Mouse (Mus musculus) stomach, postnatal 0 days (tissue): ENCODE measurements around the gene Bex6. TPM values are rescaled to one million over a fixed set of nuclear protein-coding genes. Genes with fewer than 3 reads are reported as not detected.

Experiments used
- ATAC-seq: fragments of 200-750 bp; cut with Nextera tagmentation; 2 replicates; pipeline ENCODE4 v1.8.0; 2017; ENCODE audit not compliant: low FRiP score, low TSS enrichment
- DNase-seq: peaks from one replicate; pipeline ENCODE4 v3.0.0-alpha.2; 2016; ENCODE audit warnings: low spot score
- H3K27ac ChIP-seq: fragments of 300-500 bp; sonication (generic); replicated peaks from 2 replicates; pipeline ENCODE4 v1.5.1; 2014; ENCODE audit warnings: mild to moderate bottlenecking, control low read depth
- H3K27me3 ChIP-seq: fragments of 300-500 bp; sonication (generic); 2 replicates; pipeline ENCODE4 v1.6.1; 2014; ENCODE audit warnings: low read length; ENCODE audit not compliant: control insufficient read depth, insufficient read depth
- H3K36me3 ChIP-seq: fragments of 300-500 bp; sonication (generic); 2 replicates; pipeline ENCODE4 v1.6.1; 2014; ENCODE audit warnings: low read length, mixed read lengths; ENCODE audit not compliant: control insufficient read depth, insufficient read depth
- H3K4me1 ChIP-seq: fragments of 300-500 bp; sonication (generic); replicated peaks from 2 replicates; pipeline ENCODE4 v1.6.1; 2014; ENCODE audit warnings: antibody characterized with exemption; ENCODE audit not compliant: control insufficient read depth, insufficient read depth
- H3K4me2 ChIP-seq: fragments of 300-500 bp; sonication (generic); replicated peaks from 2 replicates; pipeline ENCODE4 v1.6.1; 2014; ENCODE audit warnings: low read depth, mild to moderate bottlenecking, control low read depth, moderate library complexity
- H3K4me3 ChIP-seq: fragments of 300-500 bp; sonication (generic); 2 replicates; pipeline ENCODE4 v1.5.1; 2014; ENCODE audit warnings: low read depth, low read length, control low read depth
- H3K9ac ChIP-seq: fragments of 300-500 bp; sonication (generic); 2 replicates; pipeline ENCODE4 v1.6.1; 2014; ENCODE audit warnings: mild to moderate bottlenecking, low read length, control low read depth, mixed read lengths
- H3K9me3 ChIP-seq: fragments of 300-500 bp; sonication (generic); 2 replicates; pipeline ENCODE4 v1.6.1; 2016; ENCODE audit warnings: low read length; ENCODE audit not compliant: control insufficient read depth
- CTCF ChIP-seq: IDR thresholded peaks from 2 replicates; pipeline ENCODE4 v1.5.1; 2016; ENCODE audit warnings: antibody characterized with exemption, low read depth, mild to moderate bottlenecking, moderate library complexity
- EP300 ChIP-seq: optimal IDR thresholded peaks from 2 replicates; pipeline ENCODE3; 2016; ENCODE audit warnings: antibody characterized with exemption
- WGBS: fragments of 180-500 bp; shearing (Covaris S2); extraction: QIAGEN DNeasy Blood & Tissue Kit; methylation state at CpG from one replicate; pipeline ENCODE4 v1.1.7; 2014; 5-methylcytosine and 5-hydroxymethylcytosine counted together
- polyA plus RNA-seq: library from polyadenylated mRNA; unstranded; fragments of >200 nt; fragmentation: Nextera tagmentation; extraction: Ambion mirVana; gene quantifications from 2 replicates; pipeline ENCODE4 v1.2.1, GENCODE M21; 2015

The Bex6 gene
- polyA plus RNA-seq, 1 experiment from 2014 or later, result not detected

- H3K36me3 ChIP-seq, result no peaks in the 10 kb centered on the region
- no peaks in the 10 kb centered on the region for H3K27me3 ChIP-seq
- TF ChIP-seq CTCF, result no peak
- no peak for TF ChIP-seq EP300
- WGBS, result 2% methylated on average over 25 of the region's 25 CpGs
- H3K4me2 ChIP-seq, result peak within 1 kb of the TSS; percentile 52
- peak within 1 kb of the TSS; percentile 52; the same call in 1 of the 2 replicates for H3K9ac ChIP-seq
- 0 out of 2 replicates have a peak, but pooled peaks have one; percentile 35 for ATAC-seq
- peak; percentile 46 for DNase-seq
- H3K4me3 ChIP-seq, result peak within 1 kb of the TSS; percentile 34
- peak within 1 kb of the TSS; percentile 25; the same call in 1 of the 2 replicates for H3K27ac ChIP-seq
- H3K4me1 ChIP-seq, result 0 out of 2 replicates have a peak, but pooled peaks cover 4% of the 10 kb centered on the region
- H3K9me3 ChIP-seq, result no peaks in the 10 kb centered on the region
Observed at GRCm38 (mm10) chr16:32165281-32165821, 14.3 kb upstream of the Bex6 start, which contains the start of gene Nrros. Nrros (minus strand) TSS chr16:32165594.

DNA sequence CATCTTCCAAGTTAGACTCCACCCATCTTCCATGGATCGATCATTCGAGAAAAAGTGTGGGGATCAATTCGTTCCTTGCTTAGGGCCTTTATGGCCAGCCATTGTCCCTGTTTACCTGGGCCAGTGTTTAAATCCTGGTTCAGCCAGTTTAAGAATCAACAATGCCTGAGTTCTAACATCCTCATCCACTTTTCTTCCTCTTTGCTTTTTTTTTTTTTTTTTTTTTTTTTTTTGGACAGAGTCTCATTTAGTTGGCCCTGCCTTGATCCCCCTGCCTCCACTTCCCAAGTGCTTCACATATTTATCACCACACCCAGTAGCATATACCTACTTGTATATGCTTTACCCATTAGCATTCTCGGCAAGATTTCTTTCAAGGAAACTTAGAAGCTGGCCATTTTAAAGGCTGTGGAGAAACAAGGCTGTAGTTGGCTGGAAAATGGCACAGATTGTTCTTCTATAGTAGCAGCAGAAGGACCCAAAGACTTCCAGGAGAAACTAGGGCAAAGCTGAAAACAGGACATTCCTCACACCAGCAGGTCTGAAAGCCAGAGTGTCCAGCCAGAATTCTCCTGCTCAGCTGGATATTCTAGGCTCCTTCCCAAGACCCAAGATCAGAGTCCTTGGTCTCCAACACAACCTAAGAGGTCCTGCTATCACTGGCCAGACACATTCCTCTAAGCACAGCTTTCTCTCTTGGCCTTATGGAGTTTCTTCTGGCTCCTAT, 11.6 kb upstream of the Bex6 start:
- no peak for ATAC-seq
- no peak overlapping the region for H3K27ac ChIP-seq
- TF ChIP-seq CTCF (no peak), EP300 (no peak)
- no peaks in the 10 kb centered on the region for H3K9me3 ChIP-seq
- H3K36me3 ChIP-seq, result no peaks in the 10 kb centered on the region
- H3K9ac ChIP-seq, result no peak overlapping the region
- H3K4me2 ChIP-seq, result no peak overlapping the region
- 0 out of 2 replicates have a peak, but pooled peaks cover 4% of the 10 kb centered on the region for H3K4me1 ChIP-seq
- WGBS, result 87% methylated on average over 4 of the region's 4 CpGs
- no peaks in the 10 kb centered on the region for H3K27me3 ChIP-seq
- no peak for DNase-seq
- H3K4me3 ChIP-seq, result no peak overlapping the region

DNA sequence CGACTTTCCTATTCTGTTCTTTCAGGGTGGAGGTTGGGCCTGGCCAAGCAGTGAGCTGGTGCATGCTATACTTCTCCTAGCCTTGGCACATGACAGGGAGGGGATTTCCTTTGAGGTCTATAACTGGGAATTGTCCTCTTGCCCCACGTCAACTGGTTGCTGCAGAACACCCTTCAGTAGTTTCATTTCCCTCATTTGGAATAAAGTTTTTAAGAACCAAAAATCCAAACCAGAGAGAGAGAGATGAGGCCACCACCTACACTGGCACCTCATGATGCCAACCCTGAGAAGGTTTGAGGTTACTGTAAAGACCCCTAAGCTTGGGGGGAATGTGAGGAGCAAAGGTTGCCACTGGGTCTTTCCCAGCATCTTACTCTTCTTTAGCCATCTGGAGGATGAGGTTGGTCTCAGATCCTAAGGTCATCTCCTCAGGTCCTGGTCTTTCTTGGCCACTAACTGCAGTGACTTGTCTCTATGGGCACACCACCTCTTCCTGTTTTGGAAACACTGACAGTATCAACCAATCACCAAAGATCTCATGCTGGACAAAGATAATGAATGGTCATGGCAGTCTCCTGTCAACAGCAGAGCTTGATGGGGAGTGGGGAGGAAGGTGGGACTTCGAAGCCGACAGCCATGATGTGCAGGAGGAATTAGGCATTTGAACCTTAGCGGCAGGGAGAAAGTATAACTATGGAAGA, 8.4 kb upstream of the Bex6 start:
- no peak overlapping the region for H3K27ac ChIP-seq
- H3K9me3 ChIP-seq, result no peaks in the 10 kb centered on the region
- H3K4me2 ChIP-seq, result no peak overlapping the region
- TF ChIP-seq CTCF, result no peak
- no peak for TF ChIP-seq EP300
- H3K27me3 ChIP-seq, result no peaks in the 10 kb centered on the region
- H3K4me1 ChIP-seq, result no peaks in the 10 kb centered on the region
- H3K4me3 ChIP-seq, result no peak overlapping the region
- H3K36me3 ChIP-seq, result no peaks in the 10 kb centered on the region
- ATAC-seq (no peak), DNase-seq (no peak)
- no peak overlapping the region for H3K9ac ChIP-seq
- 85% methylated on average over 5 of the region's 5 CpGs for WGBS

GRCm38 (mm10) chr16:32173401-32173800, 6.2 kb upstream of the Bex6 start:
- Histone ChIP-seq H3K9me3 (no peaks in the 10 kb centered on the region), H3K36me3 (no peaks in the 10 kb centered on the region), H3K9ac (no peak overlapping the region), H3K4me3 (no peak overlapping the region), H3K27me3 (no peaks in the 10 kb centered on the region), H3K4me1 (no peaks in the 10 kb centered on the region), H3K4me2 (no peak overlapping the region), H3K27ac (no peak overlapping the region)
- TF ChIP-seq CTCF (no peak), EP300 (no peak)
- no peak for DNase-seq
- ATAC-seq, result no peak
- WGBS, result 78% methylated on average over 11 of the region's 11 CpGs

DNA sequence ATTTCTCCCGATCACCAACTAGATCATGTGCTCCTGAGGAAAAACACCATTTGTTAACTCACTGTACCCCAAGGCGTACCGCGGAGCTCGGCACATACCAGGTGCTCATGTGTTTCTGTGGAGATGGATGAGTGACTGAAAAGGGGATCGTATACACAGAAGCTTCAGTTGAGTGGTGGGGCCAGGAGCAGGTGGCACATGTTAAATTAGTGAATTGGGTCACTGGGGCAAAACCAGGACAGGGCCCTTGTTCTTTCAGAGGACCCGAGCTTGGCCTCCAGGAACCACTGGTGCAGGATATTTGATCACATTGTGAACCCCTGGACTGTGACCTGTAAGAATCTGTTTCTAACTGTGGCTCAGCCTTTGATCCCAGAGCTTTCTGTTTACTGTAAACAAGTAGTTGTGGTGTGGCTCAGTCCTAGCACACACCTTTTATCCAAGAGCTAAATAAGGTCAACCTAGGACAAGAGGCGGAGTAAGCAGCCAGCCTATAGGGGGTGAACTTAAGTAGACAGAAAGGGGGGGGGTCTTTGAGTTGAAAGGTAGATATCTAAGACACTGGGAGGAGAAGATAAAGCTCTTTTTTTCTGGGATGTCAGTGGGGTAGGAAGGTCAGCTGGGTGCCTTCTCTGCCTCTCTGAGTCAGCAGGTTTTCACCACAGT, 5.2 kb upstream of the Bex6 start:
- Histone ChIP-seq H3K36me3 (no peaks in the 10 kb centered on the region), H3K27ac (no peak overlapping the region), H3K27me3 (no peaks in the 10 kb centered on the region), H3K9me3 (no peaks in the 10 kb centered on the region), H3K9ac (no peak overlapping the region), H3K4me2 (no peak overlapping the region), H3K4me3 (no peak overlapping the region), H3K4me1 (no peaks in the 10 kb centered on the region)
- WGBS, result 71% methylated on average over 8 of the region's 8 CpGs
- no peak for ATAC-seq
- no peak for TF ChIP-seq EP300
- no peak for TF ChIP-seq CTCF
- DNase-seq, result no peak
